Mouse (Mus musculus) ES-E14 (cell line): ENCODE measurements around the gene Qpctl. TPM values are rescaled to one million over a fixed set of nuclear protein-coding genes. Genes with fewer than 3 reads are reported as not detected.
A peak's percentile ranks its signal among the peaks of the same experiment; 100 is the strongest.
"Not testable (repeated sequence)": the region's sequence is repeated elsewhere in the genome, so short reads cannot be mapped to it uniquely, and the experiment has no call there.

Source experiments
- DNase-seq: peaks from one replicate; pipeline ENCODE4 v3.0.0-alpha.2; 2013; ENCODE audit warnings: low read depth, low spot score
- H3K27ac ChIP-seq: 2 replicates; pipeline ENCODE4 v1.5.1; 2012; ENCODE audit warnings: low read depth, mild to moderate bottlenecking, low read length, moderate library complexity, mixed read lengths; ENCODE audit not compliant: poor library complexity, insufficient read depth, severe bottlenecking
- H3K36me3 ChIP-seq: 2 replicates; pipeline ENCODE4 v1.6.1; 2012; ENCODE audit warnings: mild to moderate bottlenecking, low read length, moderate library complexity, mixed read lengths; ENCODE audit not compliant: control insufficient read depth, poor library complexity, insufficient read depth, severe bottlenecking
- H3K4me1 ChIP-seq, 2 experiments: fragments of 150-350 bp in 1 of 2; sonication (generic) in 1 of 2; 2 replicates each; pipeline ENCODE4 v1.6.1; 2012; ENCODE audit warnings: low read length in 2 of 2, mild to moderate bottlenecking in 1 of 2, mixed read lengths in 1 of 2; ENCODE audit not compliant: control insufficient read depth in 2 of 2, insufficient read depth in 2 of 2, poor library complexity in 1 of 2
- H3K4me3 ChIP-seq, 2 experiments: fragments of 150-350 bp in 1 of 2; sonication (generic) in 1 of 2; 2 replicates each; pipeline ENCODE4 v1.5.1; 2012; ENCODE audit warnings: low read length in 2 of 2, low read depth in 1 of 2, mild to moderate bottlenecking in 1 of 2, mixed read lengths in 1 of 2; ENCODE audit not compliant: insufficient read depth in 1 of 2, poor library complexity in 1 of 2, severe bottlenecking in 1 of 2
- H3K9ac ChIP-seq: 2 replicates; pipeline ENCODE4 v1.6.1; 2012; ENCODE audit warnings: low read depth, mild to moderate bottlenecking, low read length, mixed read lengths; ENCODE audit not compliant: poor library complexity, insufficient read depth, severe bottlenecking
- H3K9me3 ChIP-seq: fragments of 150-350 bp; sonication (generic); 2 replicates; pipeline ENCODE4 v1.6.1; 2012; ENCODE audit warnings: low read depth, mild to moderate bottlenecking, low read length; ENCODE audit not compliant: control insufficient read depth, insufficient read depth
- CHD2 ChIP-seq: IDR thresholded peaks from 2 replicates; pipeline ENCODE4 v1.6.1; 2014; ENCODE audit warnings: mild to moderate bottlenecking, low read depth, low read length, inconsistent platforms
- HCFC1 ChIP-seq: IDR thresholded peaks from 2 replicates; pipeline ENCODE4 v1.6.1; 2012; ENCODE audit warnings: low read length, inconsistent platforms, borderline replicate concordance; ENCODE audit not compliant: insufficient read depth
- MAFK ChIP-seq: IDR thresholded peaks from 2 replicates; pipeline ENCODE4 v1.6.1; 2014; ENCODE audit warnings: mild to moderate bottlenecking, low read depth, low read length, inconsistent platforms; ENCODE audit not compliant: insufficient read depth
- ZC3H11A ChIP-seq: IDR thresholded peaks from 2 replicates; pipeline ENCODE4 v1.6.1; 2012; ENCODE audit warnings: low read depth, mild to moderate bottlenecking, inconsistent platforms, low read length, borderline replicate concordance
- ZNF384 ChIP-seq: IDR thresholded peaks from 2 replicates; pipeline ENCODE4 v1.6.1; 2012; ENCODE audit warnings: low read depth, low read length, inconsistent platforms
- in situ Hi-C, 2 experiments: fragments of 600-800 bp; cut with MboI; formaldehyde crosslinking; loops; one replicate each; pipeline ENCODE4 v1.15.1; 2025; ENCODE audit warnings: low sequenced_read_pairs in 2 of 2, inconsistent platforms in 1 of 2; ENCODE audit not compliant: unreplicated experiment in 2 of 2
- total RNA-seq: library from RNA; depleted of rRNA; stranded (reverse); fragments of 300-350 nt; gene quantifications from 2 replicates; pipeline ENCODE4 v1.2.3, GENCODE M21; 2012

The Qpctl gene
- total RNA-seq, 1 experiment, result 8.1 TPM

GRCm38 (mm10) chr7:19158601-19159000 is 9.5 kb upstream of the Qpctl start:
- in situ Hi-C loops, result no loop called here
- Histone ChIP-seq H3K4me1 (peaks cover 0 to 16% of the 10 kb centered on the region in 2 experiments; a peak in 3 of 4 replicates), H3K4me3 (no peak overlapping the region), H3K9me3 (no peaks in the 10 kb centered on the region), H3K36me3 (peaks cover 7% of the 10 kb centered on the region), H3K27ac (no peak overlapping the region), H3K9ac (no peak overlapping the region)
- no peak for TF ChIP-seq ZNF384
- TF ChIP-seq MAFK, result no peak
- no peak for TF ChIP-seq HCFC1
- no peak for TF ChIP-seq CHD2
- TF ChIP-seq ZC3H11A, result no peak
- DNase-seq, result no peak

DNA sequence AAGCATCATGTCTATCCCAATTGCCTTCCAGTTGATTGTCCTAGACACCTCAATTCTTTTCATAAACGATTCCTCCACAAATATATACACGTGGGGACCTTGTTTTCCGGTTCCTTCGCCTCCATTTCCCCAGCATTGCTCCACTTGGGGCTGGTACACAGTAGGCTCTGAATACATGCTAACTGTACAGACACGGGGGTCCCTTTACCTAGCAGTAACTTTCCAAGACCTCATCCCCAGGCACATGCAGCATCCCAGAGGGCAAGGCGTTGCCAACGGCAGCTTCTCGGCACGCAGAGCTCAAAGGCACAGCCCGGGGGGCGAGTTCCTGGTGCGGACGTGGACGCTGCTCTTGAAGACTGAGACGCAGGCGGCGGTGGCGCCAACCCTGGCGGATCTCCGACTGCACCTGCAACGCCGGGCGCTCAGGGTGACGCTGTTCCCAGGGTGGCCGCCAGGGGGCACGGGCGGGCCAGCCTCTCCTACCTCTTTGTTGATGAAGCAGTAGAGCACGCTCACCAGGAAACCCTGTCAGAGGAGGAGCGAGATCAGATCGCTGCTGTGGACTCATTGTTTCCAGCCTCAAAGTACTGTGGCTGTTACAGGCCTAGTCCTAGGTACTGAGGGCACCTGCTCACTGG is 8.2 kb upstream of the Qpctl start:
- H3K27ac ChIP-seq, result no peak overlapping the region
- peaks cover 0 to 15% of the 10 kb centered on the region in 2 experiments; a peak in 2 of 4 replicates for H3K4me1 ChIP-seq
- no peaks in the 10 kb centered on the region for H3K9me3 ChIP-seq
- in situ Hi-C loops, result no loop called here
- H3K9ac ChIP-seq, result no peak overlapping the region
- H3K4me3 ChIP-seq, result peak overlapping the region in 1 of 2 experiments; percentile 34; a peak in 1 of 4 replicates
- TF ChIP-seq HCFC1 (no peak), ZC3H11A (0 out of 2 replicates have a peak, but pooled peaks have one; percentile 34)
- H3K36me3 ChIP-seq, result peaks cover 17% of the 10 kb centered on the region
- DNase-seq, result peak; percentile 78

DNA sequence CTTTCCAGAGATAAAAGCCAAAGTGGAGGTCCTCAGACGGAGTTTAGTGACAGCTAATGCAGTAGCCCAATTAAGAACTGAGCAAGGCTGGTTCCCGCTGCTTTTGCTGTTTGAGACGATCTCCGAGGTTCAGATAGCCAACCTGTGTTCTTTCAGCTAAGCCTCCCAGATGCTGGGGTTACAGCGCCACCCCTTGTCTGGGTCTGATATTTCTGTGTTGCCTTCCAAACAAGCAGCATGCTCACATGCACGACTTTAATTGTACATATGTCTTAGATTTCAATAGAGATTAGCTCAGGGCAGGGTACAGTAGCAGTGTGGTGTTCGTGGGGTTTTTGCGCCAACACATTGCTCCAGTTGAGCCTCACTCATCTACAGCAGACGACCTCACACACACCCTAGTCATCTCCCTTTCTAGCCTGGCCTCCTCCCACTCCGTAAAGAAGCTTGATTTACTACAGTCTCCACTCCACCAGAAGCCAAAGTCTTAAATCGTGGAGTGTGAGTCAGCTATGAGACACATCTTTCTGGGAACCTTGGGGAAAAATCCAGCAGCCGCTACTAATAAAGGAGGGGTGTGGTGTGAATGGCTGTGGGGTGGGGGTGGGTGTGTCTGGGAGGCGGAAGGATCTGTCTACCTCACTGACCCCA is 6.9 kb upstream of the Qpctl start:
- Histone ChIP-seq H3K36me3 (peaks cover 28% of the 10 kb centered on the region), H3K27ac (no peak overlapping the region)

GRCm38 (mm10) chr7:19154796-19155195 is 5.7 kb upstream of the Qpctl start:
- no peak overlapping the region for H3K4me3 ChIP-seq
- no peak overlapping the region for H3K9ac ChIP-seq
- H3K36me3 ChIP-seq, result peaks cover 31% of the 10 kb centered on the region
- peaks cover 5 to 18% of the 10 kb centered on the region in 2 experiments; a peak in 2 of 4 replicates for H3K4me1 ChIP-seq
- in situ Hi-C loops, result no loop called here
- no peak overlapping the region for H3K27ac ChIP-seq
- no peak for TF ChIP-seq HCFC1
- no peak for TF ChIP-seq CHD2
- TF ChIP-seq ZNF384, result no peak
- no peak for DNase-seq
- H3K9me3 ChIP-seq, result no peaks in the 10 kb centered on the region

More for the DNA sequence above, 6.9 kb upstream of the Qpctl start:
- peaks cover 0 to 15% of the 10 kb centered on the region in 2 experiments; a peak in 2 of 4 replicates for H3K4me1 ChIP-seq
- H3K9me3 ChIP-seq, result no peaks in the 10 kb centered on the region
- H3K9ac ChIP-seq, result no peak overlapping the region
- no peak for DNase-seq
- TF ChIP-seq CHD2 (no peak), ZNF384 (no peak), HCFC1 (no peak), MAFK (no peak), ZC3H11A (no peak)
- in situ Hi-C loops, result no loop called here
- H3K4me3 ChIP-seq, result no peak overlapping the region

DNA sequence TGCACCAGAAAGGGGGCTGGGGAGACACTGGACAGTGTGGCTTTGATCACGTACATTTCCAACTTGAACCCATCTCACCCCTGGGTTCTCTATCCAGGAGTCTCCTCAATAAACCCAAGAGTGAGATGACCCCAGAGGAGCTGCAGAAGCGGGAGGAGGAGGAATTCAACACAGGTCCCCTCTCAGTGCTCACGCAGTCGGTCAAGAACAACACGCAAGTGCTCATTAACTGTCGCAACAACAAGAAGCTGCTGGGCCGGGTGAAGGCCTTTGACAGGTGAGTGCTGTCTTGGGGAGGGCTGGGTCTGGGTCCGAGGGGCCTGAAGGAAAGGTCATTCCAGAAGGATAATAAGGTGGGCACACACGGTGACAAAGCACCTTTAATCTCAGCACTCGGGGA is 2.0 kb upstream of the Qpctl start:
- H3K4me1 ChIP-seq, H3K4me3 ChIP-seq, H3K9me3 ChIP-seq, in situ Hi-C loops, H3K9ac ChIP-seq, DNase-seq, H3K27ac ChIP-seq: not testable (repeated sequence)
- H3K36me3 ChIP-seq, result peaks cover 28% of the 10 kb centered on the region
